In the genomic region with DNA sequence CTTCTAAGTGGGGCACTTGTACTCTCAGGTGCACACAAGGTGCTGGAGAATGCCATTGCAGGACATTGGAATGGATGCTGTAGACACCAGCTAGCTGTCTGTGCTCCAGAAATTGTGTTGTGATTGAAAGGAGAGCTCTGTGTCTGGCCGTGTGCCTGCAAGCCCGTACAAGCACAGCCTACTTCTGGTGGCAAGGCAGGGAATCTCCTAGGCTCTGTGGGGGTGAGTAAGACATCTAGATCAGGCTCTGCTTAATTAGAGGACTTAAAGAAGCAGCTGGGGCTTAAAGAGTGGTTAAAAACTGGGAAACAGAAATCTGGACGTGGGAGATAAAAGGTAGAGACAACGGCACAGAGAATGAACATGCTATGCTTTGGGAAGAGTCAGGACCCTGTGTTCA, we compare ENCODE assay signal across 18 mouse cellular contexts. TPM values are rescaled to one million over a fixed set of nuclear protein-coding genes. Genes with fewer than 3 reads are reported as not detected.
DNase-seq lines count a peak whose midpoint lies in the region; ATAC-seq and TF ChIP-seq lines count a peak whose summit lies in the region.
"Had no signal": no experiment of that assay in that cellular context is flagged by ENCODE, and none has a peak within 500 bp of the region (broad histone marks: within the 10 kb centered on the region; RNA-seq: fewer than 3 reads in every experiment).

No protein-coding gene starts in this region.

- H3K4me3 ChIP-seq in gastrocnemius, adult 2 months: 0 out of 2 replicates have a peak overlapping the region, but pooled peaks have one; percentile 13
- H3K4me3 ChIP-seq in kidney, adult 2 months (ENCODE audit: insufficient read depth, low read depth, low read length): no peak overlapping the region
- H3K4me3 ChIP-seq in stomach, postnatal 0 days (ENCODE audit: low read depth, low read length): no peak overlapping the region
- H3K4me3 ChIP-seq: embryonic facial prominence, embryonic 13.5 days; forebrain, embryonic 12.5 days; limb, embryonic 15.5 days; lung, embryonic 15.5 days; midbrain, embryonic 15.5 days had no signal

- H3K4me1 ChIP-seq in kidney, adult 2 months (ENCODE audit: control insufficient read depth, insufficient read depth, low read length): peaks cover 37% of the 10 kb centered on the region
- no peaks in the 10 kb centered on the region; the same call in none of the 2 replicates for H3K4me1 ChIP-seq in stomach, postnatal 0 days (replicated peaks; ENCODE audit: control insufficient read depth, insufficient read depth)

- DNase-seq in gastrocnemius, adult 2 months: peak; percentile 47
- no peak for DNase-seq in gastrocnemius, postnatal 36 days
- DNase-seq in kidney, adult 2 months: peak; percentile 12
- DNase-seq in kidney, postnatal 25 days: no peak
- peak; percentile 8 for DNase-seq in urinary bladder, postnatal 25 days (ENCODE audit: low spot score)
- DNase-seq in urinary bladder, postnatal 4 days (ENCODE audit: low spot score in 2 of 2): no peak
- no peak for DNase-seq in stomach, postnatal 0 days (ENCODE audit: low spot score)
- DNase-seq: cerebellum, adult 2 months; spleen, adult 18-20 months; thymus, adult 2 months had no signal

- no peak overlapping the region for H3K4me2 ChIP-seq in stomach, postnatal 0 days (replicated peaks; ENCODE audit: low read depth)
- H3K4me2 ChIP-seq: embryonic facial prominence, embryonic 13.5 days; forebrain, embryonic 12.5 days; limb, embryonic 15.5 days; lung, embryonic 15.5 days; midbrain, embryonic 15.5 days had no signal

- TF ChIP-seq CTCF in gastrocnemius, adult 2 months (IDR thresholded peaks at IDR 0.05): no peak
- no peak for TF ChIP-seq CTCF in kidney, adult 2 months (conservative IDR thresholded peaks at IDR 0.05; ENCODE audit: insufficient read depth, insufficient read length, low read depth, low read length)
- no peak for TF ChIP-seq CTCF in stomach, postnatal 0 days (IDR thresholded peaks at IDR 0.05; ENCODE audit: low read depth)

- TF ChIP-seq POLR2A in kidney, adult 2 months (IDR thresholded peaks at IDR 0.05; ENCODE audit: low read depth, low read length): no peak

- intact Hi-C loops in gastrocnemius, adult 2 months (cut with DNase I): no loop called here
- intact Hi-C loops in gastrocnemius, postnatal 36 days (cut with DNase I): no loop called here

- no peak for ATAC-seq in stomach, postnatal 0 days (ENCODE audit: low FRiP score, low TSS enrichment)
- ATAC-seq: hindbrain, embryonic 16.5 days; midbrain, embryonic 15.5 days had no signal

- H3K36me3 ChIP-seq in kidney, adult 2 months (ENCODE audit: control insufficient read depth, insufficient read depth, low read length): peaks cover 2% of the 10 kb centered on the region; the same call in 1 of the 2 replicates
- 0 out of 2 replicates have a peak, but pooled peaks cover 2% of the 10 kb centered on the region for H3K36me3 ChIP-seq in stomach, postnatal 0 days (ENCODE audit: control insufficient read depth, insufficient read depth, low read length)
- H3K36me3 ChIP-seq: midbrain, embryonic 15.5 days had no signal

- TF ChIP-seq EP300 in stomach, postnatal 0 days (optimal IDR thresholded peaks at IDR 0.05): no peak

- 41% methylated on average over 4 of the region's 4 CpGs for WGBS in kidney, adult 2 months
- 51% methylated on average over 4 of the region's 4 CpGs for WGBS in stomach, postnatal 0 days

- no peaks in the 10 kb centered on the region for H3K9me3 ChIP-seq in stomach, postnatal 0 days (ENCODE audit: control insufficient read depth, low read length)
- H3K9me3 ChIP-seq: embryonic facial prominence, embryonic 13.5 days; forebrain, embryonic 12.5 days; limb, embryonic 15.5 days; lung, embryonic 15.5 days; midbrain, embryonic 15.5 days had no signal

- H3K9ac ChIP-seq in stomach, postnatal 0 days (ENCODE audit: low read length): no peak overlapping the region
- H3K9ac ChIP-seq: embryonic facial prominence, embryonic 13.5 days; forebrain, embryonic 12.5 days; limb, embryonic 15.5 days; lung, embryonic 15.5 days; midbrain, embryonic 15.5 days had no signal

- H3K27me3 ChIP-seq in kidney, adult 2 months (replicated peaks; ENCODE audit: control insufficient read depth, insufficient read depth, low read length): no peaks in the 10 kb centered on the region
- no peaks in the 10 kb centered on the region for H3K27me3 ChIP-seq in stomach, postnatal 0 days (ENCODE audit: control insufficient read depth, insufficient read depth, low read length)
- H3K27me3 ChIP-seq: embryonic facial prominence, embryonic 13.5 days; forebrain, embryonic 12.5 days; limb, embryonic 15.5 days; lung, embryonic 15.5 days; midbrain, embryonic 15.5 days had no signal

- no peak overlapping the region; the same call in 1 of the 2 replicates for H3K27ac ChIP-seq in gastrocnemius, adult 2 months
- 0 out of 2 replicates have a peak overlapping the region, but pooled peaks have one; percentile 27 for H3K27ac ChIP-seq in kidney, adult 2 months (ENCODE audit: insufficient read depth, low read depth, low read length)
- H3K27ac ChIP-seq in stomach, postnatal 0 days (replicated peaks): no peak overlapping the region
- H3K27ac ChIP-seq: embryonic facial prominence, embryonic 13.5 days; forebrain, embryonic 12.5 days; limb, embryonic 15.5 days; lung, embryonic 15.5 days; midbrain, embryonic 15.5 days had no signal

RNA-seq across cellular contexts. Expression of a gene that starts 4.8 kb away (rescaled TPM):
- 10 to 100 TPM; 24.4 to 24.5 TPM for total RNA-seq in gastrocnemius, adult 2 months (2021)
- 10 to 100 TPM; 16.9 to 18.7 TPM for total RNA-seq in gastrocnemius, postnatal 36 days (2021)
- polyA plus RNA-seq in kidney, adult 2 months (2012; rRNA removed): 21.1 and 31.4 TPM in 2 replicates
- polyA plus RNA-seq in stomach, postnatal 0 days (2015; fragmentation: Nextera tagmentation; extraction: Ambion mirVana): 9.4 and 10.3 TPM in 2 replicates

RNA-seq across cellular contexts. Expression of a gene that starts 46.0 kb away (rescaled TPM):
- not detected for total RNA-seq in gastrocnemius, adult 2 months (2021)
- total RNA-seq in gastrocnemius, postnatal 36 days (2021): not detected
- polyA plus RNA-seq in kidney, adult 2 months (2012; rRNA removed): 0.06 and 0.08 TPM in 2 replicates
- 0.97 and 1.5 TPM in 2 replicates for polyA plus RNA-seq in stomach, postnatal 0 days (2015; fragmentation: Nextera tagmentation; extraction: Ambion mirVana)
- total RNA-seq: ES-E14; heart, adult 18-20 months had no signal
- polyA plus RNA-seq: thymus, adult 2 months had no signal

Comparison
In these comparisons a context has a peak if more than half of its experiments do, and no peak if none do; other contexts are left out.
1. DNase-seq: peak in gastrocnemius, adult 2 months (single experiment), kidney, adult 2 months (single experiment) and urinary bladder, postnatal 25 days (single experiment); none in gastrocnemius, postnatal 36 days (0 of 2), kidney, postnatal 25 days (0 of 2), urinary bladder, postnatal 4 days (0 of 2) and stomach, postnatal 0 days (single experiment).